Mouse (Mus musculus) bone marrow, adult 2 months (tissue): ENCODE data around the gene Rcan3.

Experiments
- CTCF ChIP-seq: fragments of 200-500 bp; IDR thresholded peaks from 2 replicates; pipeline ENCODE4 v1.5.1; 2011; ENCODE audit warnings: low read length, control low read depth; ENCODE audit not compliant: control insufficient read depth, insufficient read depth
- POLR2A ChIP-seq: fragments of 200-500 bp; IDR thresholded peaks from 2 replicates; pipeline ENCODE4 v1.6.1; 2011; ENCODE audit warnings: low read depth, mild to moderate bottlenecking, control low read depth, low read length, borderline replicate concordance; ENCODE audit not compliant: control insufficient read depth

DNA sequence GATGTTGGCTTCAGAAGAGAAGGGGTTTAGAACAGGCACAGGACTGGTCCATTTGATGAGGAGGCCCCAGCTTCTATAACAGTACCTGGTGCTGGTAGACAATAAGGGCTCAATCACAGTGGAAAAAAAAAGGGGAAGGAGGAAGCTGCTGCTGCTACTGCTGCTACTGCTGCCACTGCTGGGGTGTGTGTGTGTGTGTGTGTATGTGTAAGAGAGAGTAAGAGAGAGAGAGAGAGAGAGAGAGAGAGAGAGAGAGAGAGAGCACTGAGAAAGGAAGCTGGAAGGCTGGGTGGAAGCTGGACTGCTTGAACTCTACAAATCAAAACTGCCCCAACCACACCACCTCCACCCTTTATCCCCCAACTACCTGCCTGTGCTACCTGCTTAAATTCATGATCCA is 4.3 kb upstream of the Rcan3 start:
- TF ChIP-seq CTCF (no peak), POLR2A (no peak)
